ENCODE assay signal across 8 mouse cellular contexts in genomic region chr5:30711147-30712001, GRCm38 (mm10). TPM values are rescaled to one million over a fixed set of nuclear protein-coding genes. Genes with fewer than 3 reads are reported as not detected.
DNase-seq lines count a peak whose midpoint lies in the region; ATAC-seq and TF ChIP-seq lines count a peak whose summit lies in the region.

TSS of gene Dpysl5 (plus strand) at chr5:30711564.

- peak; percentile 69 for DNase-seq in A20 (ENCODE audit: low read depth, low spot score)
- peak; percentile 97 for DNase-seq in brain, adult 2 months (ENCODE audit: low read depth, low spot score)
- peak; percentile 58 to 66 for DNase-seq in heart, adult 9 months (ENCODE audit: low spot score in 2 of 2)
- DNase-seq in kidney, adult 9 months = peak; percentile 87
- DNase-seq in midbrain, embryonic 14.5 days = peak; percentile 97
- peak; percentile 15 to 48 for DNase-seq in spleen, adult 2 months (ENCODE audit: low read depth in 1 of 2, low spot score in 2 of 2)

- H3K4me2 ChIP-seq in limb, embryonic 13.5 days (replicated peaks) = peak within 1 kb of the TSS; percentile 91
- H3K4me2 ChIP-seq in midbrain, embryonic 14.5 days (ENCODE audit: low read length) = peak within 1 kb of the TSS; percentile 83

- H3K27me3 ChIP-seq in limb, embryonic 13.5 days = peaks cover 76% of the 10 kb centered on the region
- H3K27me3 ChIP-seq in midbrain, embryonic 14.5 days (ENCODE audit: control insufficient read depth, insufficient read depth, low read length) = no peaks in the 10 kb centered on the region
- H3K27me3 ChIP-seq in spleen, adult 2 months (ENCODE audit: control insufficient read depth, insufficient read depth, low read length) = peaks cover 24% of the 10 kb centered on the region

- no peaks in the 10 kb centered on the region for H3K9me3 ChIP-seq in limb, embryonic 13.5 days
- no peaks in the 10 kb centered on the region for H3K9me3 ChIP-seq in midbrain, embryonic 14.5 days (ENCODE audit: control insufficient read depth, low read length)

- H3K27ac ChIP-seq in embryonic fibroblast, embryonic 13.5 days (ENCODE audit: insufficient read depth, low read length) = no peak within 1 kb of the TSS
- no peak within 1 kb of the TSS for H3K27ac ChIP-seq in limb, embryonic 13.5 days
- peak within 1 kb of the TSS; percentile 96 for H3K27ac ChIP-seq in midbrain, embryonic 14.5 days (replicated peaks; ENCODE audit: low read depth, low read length)
- H3K27ac ChIP-seq in spleen, adult 2 months (ENCODE audit: insufficient read depth, low read length) = no peak within 1 kb of the TSS

- peak within 1 kb of the TSS; percentile 52 for H3K4me3 ChIP-seq in embryonic fibroblast, embryonic 13.5 days (ENCODE audit: insufficient read depth, low read length)
- H3K4me3 ChIP-seq in limb, embryonic 13.5 days = peak within 1 kb of the TSS; percentile 57
- peak within 1 kb of the TSS; percentile 83 for H3K4me3 ChIP-seq in midbrain, embryonic 14.5 days (replicated peaks; ENCODE audit: low read depth, low read length)
- H3K4me3 ChIP-seq in spleen, adult 2 months (ENCODE audit: extremely low read depth, insufficient read depth, insufficient read length) = peak within 1 kb of the TSS; percentile 52

- no peak for TF ChIP-seq CTCF in embryonic fibroblast, embryonic 13.5 days (IDR thresholded peaks at IDR 0.05; ENCODE audit: borderline replicate concordance, insufficient read depth, low read length)
- TF ChIP-seq CTCF in spleen, adult 2 months (IDR thresholded peaks at IDR 0.05; ENCODE audit: extremely low read depth, insufficient read depth, insufficient read length, insufficient replicate concordance) = no peak

- no peaks in the 10 kb centered on the region for H3K4me1 ChIP-seq in embryonic fibroblast, embryonic 13.5 days (ENCODE audit: control insufficient read depth, insufficient read depth, low read length)
- peaks cover 29% of the 10 kb centered on the region for H3K4me1 ChIP-seq in limb, embryonic 13.5 days
- H3K4me1 ChIP-seq in midbrain, embryonic 14.5 days (ENCODE audit: control insufficient read depth, insufficient read depth, low read length) = peaks cover 31% of the 10 kb centered on the region
- H3K4me1 ChIP-seq in spleen, adult 2 months (ENCODE audit: control insufficient read depth, insufficient read depth, insufficient read length) = peaks cover 12% of the 10 kb centered on the region

- H3K9ac ChIP-seq in limb, embryonic 13.5 days = peak within 1 kb of the TSS; percentile 67
- H3K9ac ChIP-seq in midbrain, embryonic 14.5 days (replicated peaks; ENCODE audit: low read length) = peak within 1 kb of the TSS; percentile 95

- TF ChIP-seq POLR2A in embryonic fibroblast, embryonic 13.5 days (IDR thresholded peaks at IDR 0.05; ENCODE audit: low read depth, low read length) = no peak
- no peak for TF ChIP-seq POLR2A in spleen, adult 2 months (IDR thresholded peaks at IDR 0.05; ENCODE audit: low read depth, low read length)

- WGBS in limb, embryonic 13.5 days = under 1% methylated on average over 71 of the region's 71 CpGs
- under 1% methylated on average over 71 of the region's 71 CpGs for WGBS in midbrain, embryonic 14.5 days
- under 1% methylated on average over 71 of the region's 71 CpGs for WGBS in spleen, adult 2 months

- ATAC-seq in limb, embryonic 13.5 days (ENCODE audit: low FRiP score, low read depth) = peak; percentile 91
- ATAC-seq in midbrain, embryonic 14.5 days (ENCODE audit: low FRiP score, low TSS enrichment) = peak; percentile 92

- H3K36me3 ChIP-seq in limb, embryonic 13.5 days = no peaks in the 10 kb centered on the region
- H3K36me3 ChIP-seq in midbrain, embryonic 14.5 days (ENCODE audit: control insufficient read depth, insufficient read depth, low read length) = no peaks in the 10 kb centered on the region
- H3K36me3 ChIP-seq in spleen, adult 2 months (ENCODE audit: control insufficient read depth, insufficient read depth, low read length) = no peaks in the 10 kb centered on the region

RNA-seq across cellular contexts. Expression of gene Dpysl5, which starts in this region (rescaled TPM):
- 0.13 TPM in 1 of 2 replicates, not detected in the other for polyA plus RNA-seq in embryonic fibroblast, embryonic 13.5 days (2011; ENCODE audit: insufficient read length, low read depth, missing spikeins)
- polyA plus RNA-seq in limb, embryonic 13.5 days (2015; fragmentation: Nextera tagmentation; extraction: Ambion mirVana) = 5.1 and 5.9 TPM in 2 replicates
- 219 and 240 TPM in 2 replicates for polyA plus RNA-seq in midbrain, embryonic 14.5 days (2014; fragmentation: Nextera tagmentation; extraction: Ambion mirVana)
- polyA plus RNA-seq in spleen, adult 2 months (2012; rRNA removed) = 0.06 and 0.15 TPM in 2 replicates

Comparison
In these comparisons a context has a peak if more than half of its experiments do, and no peak if none do; other contexts are left out.
1. RNA of gene Dpysl5 (polyA plus RNA-seq): 219 to 240 TPM in midbrain, embryonic 14.5 days; 5.1 to 5.9 TPM in limb, embryonic 13.5 days, 0.13 TPM in embryonic fibroblast, embryonic 13.5 days and 0.06 to 0.15 TPM in spleen, adult 2 months; every median in the first group is over 10 times any median in the second.
2. Peak in DNase-seq and H3K4me3 ChIP-seq in spleen, adult 2 months; RNA of the gene not detected or under 1 TPM.
3. DNase-seq: peak in every context shown above with its lines; median percentile 97 in brain, adult 2 months; 97 in midbrain, embryonic 14.5 days; 87 in kidney, adult 9 months; 69 in A20; 62 in heart, adult 9 months; 32 in spleen, adult 2 months.
4. Peak in every context shown above with its lines, with median percentiles within 50 percentile points of each other: H3K4me3 ChIP-seq.